Mouse (Mus musculus) macrophage (primary cell): ENCODE data around the gene Nfe2l3. TPM values are rescaled to one million over a fixed set of nuclear protein-coding genes. Genes with fewer than 3 reads are reported as not detected.

Experiments
- H3K27ac ChIP-seq: fragments of 350-480 bp; formaldehyde crosslinking; 2 replicates; pipeline ENCODE4 v1.9.0; 2021
- H3K36me3 ChIP-seq: fragments of 350-480 bp; formaldehyde crosslinking; 2 replicates; pipeline ENCODE4 v1.9.0; 2021; ENCODE audit errors: inconsistent target
- H3K4me3 ChIP-seq: fragments of 350-480 bp; formaldehyde crosslinking; 2 replicates; pipeline ENCODE4 v1.9.0; 2021; ENCODE audit errors: inconsistent target
- H3K79me2 ChIP-seq: fragments of 350-480 bp; formaldehyde crosslinking; 2 replicates; pipeline ENCODE4 v1.9.0; 2021; ENCODE audit errors: inconsistent target
- WGBS: methylation state at CpG from one replicate; pipeline ENCODE4 v1.1.7; 2026; ENCODE audit warnings: inconsistent platforms; ENCODE audit not compliant: missing documents; 5-methylcytosine and 5-hydroxymethylcytosine counted together
- polyA plus RNA-seq: library from polyadenylated mRNA; stranded (reverse); fragments of 250-400 nt; gene quantifications from 3 replicates; pipeline ENCODE4 v1.2.4, GENCODE M21; 2018; ENCODE audit warnings: inconsistent platforms

Gene Nfe2l3
- polyA plus RNA-seq, 1 experiment from 2014 or later: not detected

- WGBS: 74% methylated on average over 7 of the region's 7 CpGs
These were observed 53.7 kb downstream of the Nfe2l3 start for GRCm38 (mm10) chr6:51486076-51486710.

GRCm38 (mm10) chr6:51486731-51487130, 54.3 kb downstream of the Nfe2l3 start:
- 99% methylated on average over 5 of the region's 5 CpGs for WGBS
- H3K27ac ChIP-seq: no peak overlapping the region

More at GRCm38 (mm10) chr6:51486076-51486710, 53.7 kb downstream of the Nfe2l3 start:
- Histone ChIP-seq H3K27ac (no peak overlapping the region), H3K79me2 (no peaks in the 10 kb centered on the region), H3K4me3 (no peak overlapping the region), H3K36me3 (peaks cover 11% of the 10 kb centered on the region; the same call in 1 of the 2 replicates)

GRCm38 (mm10) chr6:51489787-51490186, 57.3 kb downstream of the Nfe2l3 start:
- Histone ChIP-seq H3K4me3 (no peak overlapping the region), H3K27ac (no peak overlapping the region), H3K79me2 (no peaks in the 10 kb centered on the region), H3K36me3 (no peaks in the 10 kb centered on the region)
- WGBS: 100% methylated on average over 2 of the region's 2 CpGs

More at GRCm38 (mm10) chr6:51486731-51487130, 54.3 kb downstream of the Nfe2l3 start:
- H3K36me3 ChIP-seq: peaks cover 9% of the 10 kb centered on the region; the same call in 1 of the 2 replicates
- H3K79me2 ChIP-seq: no peaks in the 10 kb centered on the region
- no peak overlapping the region for H3K4me3 ChIP-seq

- Histone ChIP-seq H3K4me3 (no peak overlapping the region), H3K36me3 (no peaks in the 10 kb centered on the region), H3K27ac (no peak overlapping the region), H3K79me2 (no peaks in the 10 kb centered on the region)
- WGBS: 87% methylated on average over 8 of the region's 8 CpGs
These were observed 65.0 kb downstream of the Nfe2l3 start for GRCm38 (mm10) chr6:51497321-51498111.

- no peak overlapping the region for H3K4me3 ChIP-seq
- H3K36me3 ChIP-seq: no peaks in the 10 kb centered on the region
- WGBS: 85% methylated on average over 1 of the region's 1 CpGs
- H3K27ac ChIP-seq: no peak overlapping the region
- no peaks in the 10 kb centered on the region for H3K79me2 ChIP-seq
These were observed 73.2 kb downstream of the Nfe2l3 start for GRCm38 (mm10) chr6:51505671-51506070.

- no peak overlapping the region for H3K27ac ChIP-seq
- H3K79me2 ChIP-seq: no peaks in the 10 kb centered on the region
- H3K4me3 ChIP-seq: no peak overlapping the region
- WGBS: 96% methylated on average over 2 of the region's 2 CpGs
- no peaks in the 10 kb centered on the region for H3K36me3 ChIP-seq
These were observed 75.1 kb downstream of the Nfe2l3 start for GRCm38 (mm10) chr6:51507556-51507955.

Other genes starting within 250 kb of the Nfe2l3 start
- 677 to 1,116 TPM (median 885 TPM) in 3 replicates for gene Hnrnpa2b1, start 37.2 kb downstream of the Nfe2l3 start, polyA plus RNA-seq
- gene Cbx3, start 37.7 kb downstream of the Nfe2l3 start, polyA plus RNA-seq: 53.6 to 103 TPM (median 58.2 TPM) in 3 replicates
- gene Snx10, start 91.2 kb downstream of the Nfe2l3 start, polyA plus RNA-seq: 66.2 to 91.7 TPM (median 66.3 TPM) in 3 replicates